Mouse (Mus musculus): ENCODE results near the gene Gm19345.

DNA sequence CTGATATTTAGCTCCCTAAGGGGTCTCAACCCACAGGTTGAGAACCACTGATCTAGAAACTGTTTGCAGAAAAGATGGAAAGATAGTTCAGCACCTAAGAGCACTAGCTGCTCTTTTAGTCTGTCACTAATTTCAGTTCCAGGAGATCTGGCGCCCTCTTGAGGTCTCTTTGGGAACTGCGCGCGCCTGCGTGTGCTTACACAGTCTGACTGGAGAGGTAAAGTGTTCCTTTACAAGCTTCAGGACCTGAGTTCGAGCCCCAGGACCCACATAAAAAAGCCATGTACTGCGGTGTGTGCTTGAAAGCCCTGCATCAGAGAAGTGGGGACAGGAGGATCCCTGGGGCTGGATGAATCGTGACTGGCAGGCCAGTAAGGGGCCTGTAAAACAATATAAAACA, 38.1 kb downstream of the Gm19345 start:
- TF ChIP-seq ZNF384 (IDR thresholded peaks at IDR 0.05; ENCODE audit: low read depth, low read length): no peak
- no peak for TF ChIP-seq CHD2 (IDR thresholded peaks at IDR 0.05; ENCODE audit: low read depth, low read length)
- no peak for TF ChIP-seq HCFC1 (IDR thresholded peaks at IDR 0.05; ENCODE audit: borderline replicate concordance, insufficient read depth, low read length)
- TF ChIP-seq ZC3H11A (IDR thresholded peaks at IDR 0.05; ENCODE audit: borderline replicate concordance, low read depth, low read length): no peak; the same call in 1 of the 2 replicates
- no peak for TF ChIP-seq MAFK (IDR thresholded peaks at IDR 0.05; ENCODE audit: insufficient read depth, low read depth, low read length)
